Mouse (Mus musculus): ENCODE results near the gene Klhl40.

- TF ChIP-seq CTCF (IDR thresholded peaks at IDR 0.05; ENCODE audit: low read depth) = no peak
- TF ChIP-seq EP300 (IDR thresholded peaks at IDR 0.05; ENCODE audit: low read depth) = no peak
Measured at GRCm38 (mm10) chr9:121797722-121798121, 20.3 kb downstream of the Klhl40 start.

Measured in heart, postnatal 0 days (tissue).